Mouse (Mus musculus) limb, embryonic 11.5 days (tissue): ENCODE measurements around the gene Sart3. TPM values are rescaled to one million over a fixed set of nuclear protein-coding genes. Genes with fewer than 3 reads are reported as not detected.
A peak's percentile ranks its signal among the peaks of the same experiment; 100 is the strongest.
"Not testable (repeated sequence)": the region's sequence is repeated elsewhere in the genome, so short reads cannot be mapped to it uniquely, and the experiment has no call there.

Source experiments
- ATAC-seq: fragments of 200-750 bp; cut with Nextera tagmentation; 2 replicates; pipeline ENCODE4 v1.8.0; 2017; ENCODE audit warnings: low read depth; ENCODE audit not compliant: insufficient number of reproducible peaks, low FRiP score, low TSS enrichment
- DNase-seq: peaks from one replicate; pipeline ENCODE4 v3.0.0-alpha.2; 2015; ENCODE audit warnings: low spot score
- H3K27ac ChIP-seq: fragments of 300-500 bp; sonication (generic); replicated peaks from 2 replicates; pipeline ENCODE4 v1.5.1; 2014; ENCODE audit warnings: low read depth, mild to moderate bottlenecking, low read length
- H3K27me3 ChIP-seq: fragments of 300-500 bp; sonication (generic); 2 replicates; pipeline ENCODE4 v1.6.1; 2014; ENCODE audit warnings: mild to moderate bottlenecking, low read length, mixed read lengths; ENCODE audit not compliant: control insufficient read depth, insufficient read depth
- H3K36me3 ChIP-seq: fragments of 300-500 bp; sonication (generic); 2 replicates; pipeline ENCODE4 v1.6.1; 2014; ENCODE audit warnings: mild to moderate bottlenecking, low read length, moderate library complexity, mixed read lengths; ENCODE audit not compliant: control insufficient read depth, insufficient read depth
- H3K4me1 ChIP-seq: fragments of 300-500 bp; sonication (generic); 2 replicates; pipeline ENCODE4 v1.6.1; 2014; ENCODE audit warnings: low read length, mixed read lengths; ENCODE audit not compliant: control insufficient read depth, insufficient read depth
- H3K4me2 ChIP-seq: fragments of 300-500 bp; sonication (generic); 2 replicates; pipeline ENCODE4 v1.6.1; 2014; ENCODE audit warnings: low read depth, mild to moderate bottlenecking, moderate library complexity; ENCODE audit not compliant: severe bottlenecking
- H3K4me3 ChIP-seq: fragments of 300-500 bp; sonication (generic); 2 replicates; pipeline ENCODE4 v1.5.1; 2014; ENCODE audit warnings: low read depth, low read length
- H3K9ac ChIP-seq: fragments of 300-500 bp; sonication (generic); 2 replicates; pipeline ENCODE4 v1.6.1; 2014; ENCODE audit warnings: mild to moderate bottlenecking, low read length
- H3K9me3 ChIP-seq: fragments of 300-500 bp; sonication (generic); 2 replicates; pipeline ENCODE4 v1.6.1; 2016; ENCODE audit warnings: low read length; ENCODE audit not compliant: control insufficient read depth
- WGBS: fragments of 180-500 bp; shearing (Covaris S2); extraction: QIAGEN DNeasy Blood & Tissue Kit; methylation state at CpG from one replicate; pipeline ENCODE4 v1.1.7; 2014; 5-methylcytosine and 5-hydroxymethylcytosine counted together
- polyA plus RNA-seq: library from polyadenylated mRNA; unstranded; fragments of >200 nt; fragmentation: Nextera tagmentation; extraction: Ambion mirVana; gene quantifications from 2 replicates; pipeline ENCODE4 v1.2.1, GENCODE M21; 2014

Gene Sart3
- polyA plus RNA-seq, result 64.6 and 78.0 TPM in 2 replicates

GRCm38 (mm10) chr5:113772450-113772895 is at the start of gene Sart3, which contains the start of gene Iscu:
Gene Sart3 (minus strand): TSS chr5:113772510.
Gene Iscu (plus strand): TSS chr5:113772748.
- peaks cover 4% of the 10 kb centered on the region for H3K4me1 ChIP-seq
- H3K27me3 ChIP-seq, result no peaks in the 10 kb centered on the region
- peak within 1 kb of the TSS; percentile 97 for H3K9ac ChIP-seq
- peaks cover 10% of the 10 kb centered on the region for H3K36me3 ChIP-seq
- under 1% methylated on average over 45 of the region's 49 CpGs for WGBS
- peak within 1 kb of the TSS; percentile 80 for H3K4me2 ChIP-seq
- peak within 1 kb of the TSS; percentile 93 for H3K27ac ChIP-seq
- ATAC-seq, result peak; percentile 80
- no peaks in the 10 kb centered on the region for H3K9me3 ChIP-seq
- peak within 1 kb of the TSS; percentile 100 for H3K4me3 ChIP-seq
- peak; percentile 95 for DNase-seq

DNA sequence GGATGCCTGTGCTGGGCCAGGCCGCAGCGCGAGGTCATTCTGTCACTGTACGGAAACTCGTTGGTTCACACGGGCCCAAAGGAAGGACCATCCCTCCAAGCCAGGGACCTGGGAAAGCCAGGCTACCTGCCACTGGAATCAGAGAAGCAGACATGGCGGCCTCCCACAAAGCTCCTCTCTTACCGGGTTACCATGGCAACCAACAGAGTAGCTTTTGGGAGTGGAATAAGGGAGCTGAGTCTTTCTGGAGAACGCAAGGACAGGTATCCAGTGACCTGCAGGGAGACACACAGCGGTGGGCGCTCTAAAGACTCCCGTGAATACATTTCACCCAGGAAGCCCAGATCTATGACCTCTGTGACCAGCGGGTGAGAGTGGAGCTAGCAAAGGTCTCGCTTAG is 46.3 kb upstream of the Sart3 start:
- Histone ChIP-seq H3K36me3 (no peaks in the 10 kb centered on the region), H3K9me3 (no peaks in the 10 kb centered on the region), H3K9ac (0 out of 2 replicates have a peak overlapping the region, but pooled peaks have one; percentile 22), H3K4me3 (no peak overlapping the region), H3K4me2 (0 out of 2 replicates have a peak overlapping the region, but pooled peaks have one; percentile 1), H3K27ac (no peak overlapping the region), H3K27me3 (no peaks in the 10 kb centered on the region), H3K4me1 (peaks cover 2% of the 10 kb centered on the region; the same call in 1 of the 2 replicates)
- ATAC-seq, result no peak
- 74% methylated on average over 14 of the region's 14 CpGs for WGBS
- DNase-seq, result no peak

GRCm38 (mm10) chr5:113815638-113816152 is 43.4 kb upstream of the Sart3 start:
- H3K4me2 ChIP-seq, result no peak overlapping the region; the same call in 1 of the 2 replicates

DNA sequence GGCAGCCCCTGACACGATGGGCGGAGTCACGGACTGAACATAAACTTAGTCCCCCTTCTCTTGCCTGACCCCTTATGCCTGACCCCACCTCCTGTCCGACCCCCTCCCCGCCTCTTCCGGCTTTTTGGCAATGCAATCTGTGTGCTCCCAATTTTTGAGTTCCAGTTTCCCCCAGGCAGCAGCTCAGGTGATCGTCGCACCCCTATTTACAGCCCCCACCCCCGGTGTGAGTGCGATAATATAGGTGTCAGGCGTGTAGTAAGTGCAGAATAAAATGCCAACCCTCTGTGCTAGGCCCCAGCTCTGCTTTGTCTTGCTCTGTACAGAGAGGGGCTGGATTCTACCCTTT is 42.7 kb upstream of the Sart3 start:
- Histone ChIP-seq H3K27me3 (no peaks in the 10 kb centered on the region), H3K4me1 (peaks cover 2% of the 10 kb centered on the region; the same call in 1 of the 2 replicates), H3K4me3 (no peak overlapping the region), H3K9me3 (no peaks in the 10 kb centered on the region), H3K27ac (no peak overlapping the region), H3K36me3 (no peaks in the 10 kb centered on the region), H3K9ac (no peak overlapping the region), H3K4me2 (no peak overlapping the region)
- no peak for DNase-seq
- ATAC-seq, result no peak
- 57% methylated on average over 11 of the region's 11 CpGs for WGBS

More at GRCm38 (mm10) chr5:113815638-113816152, 43.4 kb upstream of the Sart3 start:
- Histone ChIP-seq H3K27ac (no peak overlapping the region), H3K9me3 (no peaks in the 10 kb centered on the region), H3K4me1 (peaks cover 2% of the 10 kb centered on the region; the same call in 1 of the 2 replicates), H3K9ac (peak overlapping the region; percentile 24; the same call in 1 of the 2 replicates), H3K36me3 (no peaks in the 10 kb centered on the region), H3K4me3 (no peak overlapping the region), H3K27me3 (no peaks in the 10 kb centered on the region)
- ATAC-seq, result no peak
- DNase-seq, result peak; percentile 94
- 15% methylated on average over 15 of the region's 15 CpGs for whole genome bisulfite sequencing

GRCm38 (mm10) chr5:113814111-113815040 is 42.1 kb upstream of the Sart3 start:
- WGBS, result 38% methylated on average over 27 of the region's 27 CpGs

GRCm38 (mm10) chr5:113813608-113814007 is 41.3 kb upstream of the Sart3 start:
- H3K9me3 ChIP-seq, result no peaks in the 10 kb centered on the region
- no peak for ATAC-seq
- 23% methylated on average over 9 of the region's 9 CpGs for WGBS

More at GRCm38 (mm10) chr5:113814111-113815040, 42.1 kb upstream of the Sart3 start:
- H3K9ac ChIP-seq, result no peak overlapping the region
- peaks cover 2% of the 10 kb centered on the region; the same call in 1 of the 2 replicates for H3K4me1 ChIP-seq
- H3K4me2 ChIP-seq, result no peak overlapping the region
- H3K9me3 ChIP-seq, result no peaks in the 10 kb centered on the region
- no peak overlapping the region for H3K4me3 ChIP-seq
- DNase-seq (no peak), ATAC-seq (no peak)
- no peaks in the 10 kb centered on the region for H3K36me3 ChIP-seq
- H3K27ac ChIP-seq, result no peak overlapping the region
- H3K27me3 ChIP-seq, result no peaks in the 10 kb centered on the region

GRCm38 (mm10) chr5:113812638-113813037 is 40.3 kb upstream of the Sart3 start:
- Histone ChIP-seq H3K9ac (no peak overlapping the region), H3K27me3 (no peaks in the 10 kb centered on the region), H3K27ac (no peak overlapping the region), H3K36me3 (no peaks in the 10 kb centered on the region), H3K4me2 (no peak overlapping the region), H3K9me3 (no peaks in the 10 kb centered on the region), H3K4me3 (no peak overlapping the region), H3K4me1 (peaks cover 16% of the 10 kb centered on the region)
- no peak for DNase-seq
- WGBS, result 95% methylated on average over 2 of the region's 2 CpGs
- ATAC-seq, result no peak

More at GRCm38 (mm10) chr5:113813608-113814007, 41.3 kb upstream of the Sart3 start:
- Histone ChIP-seq H3K36me3 (no peaks in the 10 kb centered on the region), H3K4me1 (peaks cover 8% of the 10 kb centered on the region; the same call in 1 of the 2 replicates), H3K9ac (no peak overlapping the region), H3K27me3 (no peaks in the 10 kb centered on the region), H3K4me2 (no peak overlapping the region), H3K4me3 (no peak overlapping the region), H3K27ac (no peak overlapping the region)
- DNase-seq, result no peak

DNA sequence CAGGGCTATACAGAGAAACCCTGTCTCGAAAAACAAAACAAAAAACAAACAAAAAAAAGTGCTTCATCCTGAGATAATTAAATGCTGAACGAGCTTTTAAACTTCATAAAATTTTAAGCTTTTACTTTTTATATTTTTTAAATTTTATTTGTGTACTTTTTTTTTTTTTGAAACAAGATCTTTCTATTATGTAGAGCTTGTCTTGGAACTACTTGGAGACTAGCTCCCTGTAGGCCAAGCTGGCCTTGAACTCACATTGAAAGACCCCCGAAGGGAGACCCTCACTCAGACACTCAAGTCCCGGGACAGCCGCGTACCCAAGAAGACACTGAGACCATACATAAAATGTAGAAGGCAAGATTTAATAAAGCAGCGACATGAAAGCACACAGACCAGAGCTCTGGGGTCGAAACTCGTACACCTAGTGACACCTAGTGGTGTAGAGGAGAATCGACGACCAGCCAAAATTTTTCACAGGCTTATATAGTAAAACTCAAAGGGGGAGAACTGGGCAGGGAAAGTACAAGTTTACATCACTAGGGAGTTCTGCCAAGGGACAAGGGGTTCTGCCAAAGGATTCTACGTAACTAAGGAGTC is 39.6 kb upstream of the Sart3 start:
- not testable (repeated sequence) for H3K27ac ChIP-seq, H3K4me2 ChIP-seq, H3K36me3 ChIP-seq, ATAC-seq, DNase-seq, H3K4me3 ChIP-seq, H3K9ac ChIP-seq, H3K9me3 ChIP-seq, H3K27me3 ChIP-seq
- 19% methylated on average over 11 of the region's 12 CpGs for WGBS
- H3K4me1 ChIP-seq, result peaks cover 23% of the 10 kb centered on the region
